ENCODE assay signal across 22 mouse cellular contexts in genomic region chr6:89338733-89339132, GRCm38 (mm10). TPM values are rescaled to one million over a fixed set of nuclear protein-coding genes. Genes with fewer than 3 reads are reported as not detected.
A peak's percentile ranks its signal among the peaks of the same experiment; 100 is the strongest.
DNase-seq lines count a peak whose midpoint lies in the region; ATAC-seq and TF ChIP-seq lines count a peak whose summit lies in the region.
"Had no signal": no experiment of that assay in that cellular context is flagged by ENCODE, and none has a peak within 500 bp of the region (broad histone marks: within the 10 kb centered on the region; RNA-seq: fewer than 3 reads in every experiment).

No protein-coding gene starts in this region.

- no peak for ATAC-seq in heart, embryonic 16.5 days (replicated peaks; ENCODE audit: extremely low read depth, insufficient read depth, low FRiP score)
- ATAC-seq: forebrain, embryonic 13.5 days; midbrain, embryonic 13.5 days had no signal

- TF ChIP-seq EP300 in heart, adult 2 months (IDR thresholded peaks at IDR 0.05; ENCODE audit: insufficient read depth, low read depth, low read length), result no peak

- peak overlapping the region; percentile 31; the same call in 1 of the 2 replicates for H3K27ac ChIP-seq in heart, adult 2 months
- H3K27ac ChIP-seq in heart, embryonic 16.5 days (ENCODE audit: low read length), result peak overlapping the region; percentile 73; the same call in 1 of the 2 replicates
- H3K27ac ChIP-seq in bone marrow macrophage, adult 2 months (ENCODE audit: insufficient read depth, low read depth, low read length), result 0 out of 2 replicates have a peak overlapping the region, but pooled peaks have one; percentile 6
- H3K27ac ChIP-seq: forebrain, embryonic 13.5 days; hindbrain, embryonic 12.5 days; hindbrain, postnatal 0 days; intestine, embryonic 15.5 days; liver, embryonic 14.5 days; macrophage; midbrain, embryonic 13.5 days; stomach, embryonic 15.5 days had no signal

- peaks cover 5% of the 10 kb centered on the region; the same call in 1 of the 2 replicates for H3K4me1 ChIP-seq in heart, adult 2 months (ENCODE audit: control insufficient read depth, insufficient read depth, low read length)
- peaks cover 27% of the 10 kb centered on the region for H3K4me1 ChIP-seq in heart, embryonic 16.5 days (ENCODE audit: control insufficient read depth, insufficient read depth, low read length)
- peaks cover 4% of the 10 kb centered on the region for H3K4me1 ChIP-seq in bone marrow macrophage, adult 2 months (ENCODE audit: control insufficient read depth, insufficient read depth, low read length)
- H3K4me1 ChIP-seq: intestine, embryonic 15.5 days had no signal

- no peak for TF ChIP-seq POLR2A in heart, adult 2 months (IDR thresholded peaks at IDR 0.05; ENCODE audit: insufficient read depth, low read depth, low read length)
- no peak for TF ChIP-seq POLR2A in bone marrow macrophage, adult 2 months (IDR thresholded peaks at IDR 0.05; ENCODE audit: borderline replicate concordance, low read depth, low read length)

- H3K4me2 ChIP-seq in heart, embryonic 16.5 days (ENCODE audit: low read depth, low read length), result no peak overlapping the region
- H3K4me2 ChIP-seq: forebrain, embryonic 13.5 days; hindbrain, embryonic 12.5 days; intestine, embryonic 15.5 days; midbrain, embryonic 13.5 days; stomach, embryonic 15.5 days had no signal

- H3K9ac ChIP-seq in heart, adult 2 months (ENCODE audit: low read depth, low read length), result no peak overlapping the region
- no peak overlapping the region for H3K9ac ChIP-seq in heart, embryonic 16.5 days (ENCODE audit: low read length)
- H3K9ac ChIP-seq: forebrain, embryonic 13.5 days; hindbrain, embryonic 12.5 days; intestine, embryonic 15.5 days; liver, embryonic 14.5 days; midbrain, embryonic 13.5 days; stomach, embryonic 15.5 days had no signal

- H3K79me2 ChIP-seq in heart, adult 2 months (replicated peaks; ENCODE audit: control insufficient read depth, insufficient read depth, low read length), result no peaks in the 10 kb centered on the region

- no peak overlapping the region for H3K4me3 ChIP-seq in heart, adult 2 months
- H3K4me3 ChIP-seq in heart, embryonic 16.5 days (ENCODE audit: low read length), result no peak overlapping the region
- no peak overlapping the region for H3K4me3 ChIP-seq in bone marrow macrophage, adult 2 months (ENCODE audit: insufficient read depth, low read length)
- H3K4me3 ChIP-seq: erythroblast, embryonic 14.5 days; forebrain, embryonic 13.5 days; hindbrain, embryonic 12.5 days; intestine, embryonic 15.5 days; midbrain, embryonic 13.5 days; stomach, embryonic 15.5 days had no signal

- WGBS in heart, adult 2 months, result 68% methylated on average over 8 of the region's 8 CpGs
- 82% methylated on average over 8 of the region's 8 CpGs for WGBS in heart, embryonic 16.5 days

- no peaks in the 10 kb centered on the region for H3K27me3 ChIP-seq in heart, adult 2 months (ENCODE audit: control insufficient read depth, insufficient read depth, low read length)
- no peaks in the 10 kb centered on the region for H3K27me3 ChIP-seq in heart, embryonic 16.5 days (ENCODE audit: control insufficient read depth, insufficient read depth, low read length)
- H3K27me3 ChIP-seq: forebrain, embryonic 13.5 days; hindbrain, embryonic 12.5 days; intestine, embryonic 15.5 days; midbrain, embryonic 13.5 days; stomach, embryonic 15.5 days had no signal

- no peaks in the 10 kb centered on the region for H3K36me3 ChIP-seq in heart, adult 2 months (ENCODE audit: control insufficient read depth, insufficient read depth, low read length)
- peaks cover 32% of the 10 kb centered on the region for H3K36me3 ChIP-seq in heart, embryonic 16.5 days (ENCODE audit: control insufficient read depth, insufficient read depth)

- no peaks in the 10 kb centered on the region for H3K9me3 ChIP-seq in heart, embryonic 16.5 days (replicated peaks; ENCODE audit: control insufficient read depth, low read length)
- H3K9me3 ChIP-seq: forebrain, embryonic 13.5 days; G1E; hindbrain, embryonic 12.5 days; intestine, embryonic 15.5 days; midbrain, embryonic 13.5 days; stomach, embryonic 15.5 days had no signal

- intact Hi-C loops in heart, adult 2 months (cut with DNase I), result loop anchor here (5.0 kb wide), 2 partner anchors 214 to 294 kb away; no protein-coding TSS in a partner anchor
- intact Hi-C loops in heart, postnatal 10 days (cut with DNase I), result loop anchor here (1.0 to 5.0 kb wide), 4 partner anchors 22 to 294 kb away; no protein-coding TSS in a partner anchor

- TF ChIP-seq CTCF in heart, adult 2 months (IDR thresholded peaks at IDR 0.05), result no peak
- no peak for TF ChIP-seq CTCF in bone marrow macrophage, adult 2 months (IDR thresholded peaks at IDR 0.05; ENCODE audit: low read depth, low read length)

- DNase-seq in adrenal gland, adult 2 months, result peak; percentile 67
- no peak for DNase-seq in adrenal gland, adult 18-20 months (ENCODE audit: low spot score in 2 of 2)
- no peak for DNase-seq in heart, adult 2 months
- DNase-seq in heart, adult 8-10 months (ENCODE audit: low spot score), result no peak
- no peak for DNase-seq in heart, postnatal 10 days
- no peak for DNase-seq in layer of hippocampus, postnatal 10 days (ENCODE audit: low spot score in 2 of 2)
- DNase-seq: gastrocnemius, postnatal 25 days; lung, adult 2 months; right cerebral cortex, postnatal 25 days; thymus, postnatal 14 days had no signal

RNA-seq across cellular contexts. Expression of gene Plxna1, which starts 23.7 kb away (rescaled TPM):
- total RNA-seq in adrenal gland, adult 2 months (2021), result 100 to 1,000 TPM in 1 of 2 experiments, 10 to 100 TPM in 1; 56.1 to 127 TPM
- polyA plus RNA-seq in adrenal gland, adult 2 months (2012; rRNA removed), result 71.8 and 101 TPM in 2 replicates
- 10 to 100 TPM; 41.0 to 84.6 TPM for total RNA-seq in adrenal gland, adult 18-20 months (2021)
- 10 to 100 TPM; 17.3 to 21.9 TPM for total RNA-seq in heart, adult 2 months (2021)
- polyA plus RNA-seq in heart, adult 2 months (2012; rRNA removed), result 19.9 and 29.3 TPM in 2 replicates
- 10 to 100 TPM; 15.9 to 28.7 (median 20.2) TPM for total RNA-seq in heart, adult 8-10 months (2022)
- 7.5 and 12.2 TPM in 2 replicates for polyA plus RNA-seq in heart, embryonic 16.5 days (2015; fragmentation: Nextera tagmentation; extraction: Ambion mirVana)
- total RNA-seq in heart, postnatal 10 days (2021), result 10 to 100 TPM; 39.3 to 48.5 TPM
- polyA plus RNA-seq in bone marrow macrophage, adult 2 months (2012; ENCODE audit: insufficient read depth, insufficient read length, missing spikeins), result 34.9 and 44.0 TPM in 2 replicates
- total RNA-seq in layer of hippocampus, postnatal 10 days (2021), result 100 to 1,000 TPM; 159 to 169 TPM

Comparison
In these comparisons a context has a peak if more than half of its experiments do, and no peak if none do; other contexts are left out.
1. H3K27ac ChIP-seq: peak in every context shown above with its lines; median percentile 73 in heart, embryonic 16.5 days; 31 in heart, adult 2 months; 6 in bone marrow macrophage, adult 2 months.